Mouse (Mus musculus) mouse trophoblast stem cell (cell line): ENCODE measurements around the gene Kcnip4.

ENCODE experiments used
- in situ Hi-C, 2 experiments: fragments of 300-500 bp; cut with MseI, MboI; formaldehyde crosslinking; loops; 2 replicates in 1 of 2; 3 replicates in 1 of 2; pipeline ENCODE4 v1.15.1; 2025

Gene Kcnip4

GRCm38 (mm10) chr5:49356381-49356780, 168.3 kb downstream of the Kcnip4 start:
- in situ Hi-C loops = loop anchor here (25.0 kb wide), 1 partner anchor 856 kb away; no protein-coding TSS in a partner anchor

DNA sequence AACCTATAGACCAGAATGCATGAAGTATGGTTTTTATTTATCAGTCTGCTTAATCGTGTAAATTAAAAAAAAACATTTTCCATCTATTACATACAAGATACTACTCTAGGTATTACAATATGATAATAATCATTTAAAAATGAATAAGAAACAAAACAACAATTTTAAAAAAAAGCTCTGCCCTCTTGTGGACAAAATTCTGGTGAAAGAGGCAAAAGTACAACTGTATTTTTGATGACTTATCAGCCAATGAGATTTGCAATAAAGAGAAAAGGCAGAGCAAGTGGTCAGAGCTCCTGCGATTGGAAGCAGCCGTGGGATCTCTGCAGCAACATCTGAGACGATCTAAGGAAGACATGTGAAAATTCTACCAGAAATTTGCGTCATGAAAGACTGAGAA, 172.6 kb downstream of the Kcnip4 start:
- in situ Hi-C loops = loop anchor here (5.0 to 25.0 kb wide), 3 partner anchors 260 to 860 kb away; no protein-coding TSS in a partner anchor

- in situ Hi-C loops = loop anchor here (5.0 to 25.0 kb wide), 3 partner anchors 258 to 862 kb away; no protein-coding TSS in a partner anchor
Observed at GRCm38 (mm10) chr5:49350126-49350909, 174.4 kb downstream of the Kcnip4 start.

DNA sequence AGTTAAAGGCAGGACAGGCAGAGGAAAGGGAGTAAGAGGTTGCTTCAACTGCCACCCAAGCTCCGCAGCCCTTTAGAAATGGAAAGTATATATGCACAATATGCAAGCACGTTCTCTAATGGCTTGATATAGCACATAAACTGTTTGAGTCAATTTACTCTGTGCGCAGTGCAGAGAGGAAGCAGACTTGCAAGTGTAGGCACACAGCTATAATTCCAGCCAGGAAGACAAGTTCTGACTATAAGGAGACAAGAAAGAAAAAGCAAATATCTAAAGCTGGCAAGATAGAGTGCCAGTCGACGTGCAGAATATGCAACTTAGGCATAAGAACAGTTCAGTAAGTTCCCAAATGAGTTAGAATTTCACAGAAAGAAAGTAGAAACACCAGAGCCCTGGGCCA, 175.2 kb downstream of the Kcnip4 start:
- in situ Hi-C loops = no loop called here

- in situ Hi-C loops = no loop called here
Observed at GRCm38 (mm10) chr5:49348511-49348910, 176.2 kb downstream of the Kcnip4 start.

- in situ Hi-C loops = no loop called here
Observed at GRCm38 (mm10) chr5:49344606-49345005, 180.1 kb downstream of the Kcnip4 start.

GRCm38 (mm10) chr5:49337164-49337563, 187.5 kb downstream of the Kcnip4 start:
- in situ Hi-C loops = no loop called here

DNA sequence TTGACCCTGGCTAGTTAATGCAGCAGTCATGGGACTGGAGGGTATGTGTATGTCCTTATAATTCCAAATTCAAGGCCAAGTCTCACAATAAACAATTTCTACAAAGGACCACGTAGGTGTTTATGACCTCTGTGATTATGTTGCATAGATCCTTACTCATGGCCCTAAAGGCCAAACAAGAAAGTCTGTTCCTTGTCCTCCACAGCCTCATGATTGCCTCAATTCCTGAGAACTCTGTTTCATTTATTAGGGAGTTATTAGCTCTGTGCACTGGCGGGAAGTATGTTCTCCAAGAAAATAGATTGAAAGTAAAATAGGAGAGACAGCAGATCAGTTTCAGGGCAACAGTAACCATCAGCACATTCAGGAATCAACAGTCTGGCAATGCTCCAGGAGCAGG, 191.6 kb downstream of the Kcnip4 start:
- in situ Hi-C loops = no loop called here

DNA sequence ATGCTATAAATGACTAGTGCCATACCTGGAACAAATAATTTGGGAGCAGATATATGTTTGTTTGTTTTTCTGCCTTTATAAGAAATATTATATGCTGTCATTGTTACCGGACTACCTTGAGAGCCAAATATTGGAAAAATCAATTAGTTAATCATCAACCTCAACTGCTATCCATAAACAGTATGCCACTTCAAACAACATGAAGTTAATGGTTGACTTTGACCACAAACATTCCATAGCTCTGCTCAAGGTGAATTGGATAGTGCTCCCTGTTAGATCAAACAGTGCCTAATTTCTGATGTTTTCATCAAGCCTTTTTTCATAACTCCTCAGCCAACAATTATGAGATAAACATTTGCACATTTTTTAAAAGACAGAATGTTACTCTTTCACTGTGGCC, 195.7 kb downstream of the Kcnip4 start:
- in situ Hi-C loops = no loop called here

DNA sequence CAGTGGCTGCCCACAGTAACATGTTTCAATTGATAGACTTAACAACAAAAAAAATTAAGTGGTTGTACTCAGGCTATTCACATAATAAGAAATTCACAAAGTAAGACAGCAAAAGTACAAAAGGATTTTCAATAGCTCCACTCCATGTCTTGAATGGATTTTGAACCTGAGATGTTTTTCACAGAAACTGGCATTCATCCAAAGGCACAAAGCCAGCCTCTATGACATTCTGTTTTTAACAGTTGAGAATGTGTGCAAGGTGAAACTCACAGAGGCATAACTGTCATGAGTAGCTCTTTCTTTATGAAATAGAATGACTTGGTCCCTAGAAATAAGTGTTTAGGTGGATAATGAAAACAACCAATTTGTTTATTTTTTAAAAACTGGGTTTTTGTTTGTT, 206.0 kb downstream of the Kcnip4 start:
- in situ Hi-C loops = no loop called here

DNA sequence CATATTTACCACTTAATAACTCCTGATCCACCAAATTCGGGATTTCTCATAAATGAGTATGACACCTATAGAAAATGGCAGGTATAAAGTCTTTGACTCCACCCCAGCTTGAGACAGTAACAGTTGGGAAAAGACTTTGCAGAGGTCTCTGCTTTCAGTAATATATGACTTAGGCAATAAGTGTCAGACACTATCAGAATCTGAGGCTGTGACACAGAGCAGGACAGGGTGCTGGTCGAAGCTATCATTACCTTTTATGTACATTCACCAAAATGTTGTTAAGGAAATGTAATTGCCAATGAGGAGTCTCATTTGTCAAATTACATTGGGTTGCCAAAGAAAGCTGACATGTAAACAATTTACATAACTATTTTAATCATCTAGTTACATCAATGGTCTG, 206.8 kb downstream of the Kcnip4 start:
- in situ Hi-C loops = no loop called here

DNA sequence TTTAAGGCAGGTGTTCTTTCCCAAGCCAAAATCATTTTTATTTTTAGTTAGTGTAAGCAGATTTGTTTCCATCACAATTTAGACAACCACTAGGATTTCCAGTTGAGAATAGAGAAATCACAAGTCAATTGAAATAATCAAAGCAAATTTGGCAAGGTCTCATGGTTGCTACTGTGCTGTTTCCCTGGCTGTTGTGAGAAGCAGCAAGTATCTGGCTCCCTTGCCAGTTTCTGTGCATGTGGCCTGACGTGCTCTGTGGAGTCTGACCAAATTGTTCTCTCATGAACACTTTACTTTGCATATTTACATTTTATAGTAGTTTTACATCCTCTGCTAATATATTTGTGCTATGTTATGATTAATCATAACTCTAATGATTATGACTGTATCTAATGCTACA, 217.9 kb downstream of the Kcnip4 start:
- in situ Hi-C loops = no loop called here

DNA sequence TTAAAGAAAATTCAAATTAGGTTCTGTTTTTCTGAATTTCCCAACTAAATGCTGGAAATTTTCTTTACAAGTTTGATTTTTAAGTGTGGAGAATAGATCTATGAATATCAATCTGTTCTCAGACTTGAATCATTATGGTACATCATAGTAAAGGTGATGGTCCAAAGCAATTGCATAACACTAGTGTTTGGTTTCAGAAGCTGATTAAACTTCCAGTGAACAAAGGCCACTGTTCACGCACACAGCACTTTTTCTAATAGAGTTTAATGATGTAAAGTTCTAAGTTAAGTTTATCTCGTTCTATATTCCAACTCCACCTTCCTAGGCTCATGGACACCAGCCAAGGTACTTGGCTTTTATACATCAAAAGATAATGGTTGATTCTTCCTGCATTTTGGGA, 219.4 kb downstream of the Kcnip4 start:
- in situ Hi-C loops = no loop called here

GRCm38 (mm10) chr5:49298654-49299053, 226.1 kb downstream of the Kcnip4 start:
- in situ Hi-C loops = no loop called here

GRCm38 (mm10) chr5:49292421-49292820, 232.3 kb downstream of the Kcnip4 start:
- in situ Hi-C loops = no loop called here

GRCm38 (mm10) chr5:49291801-49292200, 232.9 kb downstream of the Kcnip4 start:
- in situ Hi-C loops = no loop called here

- in situ Hi-C loops = no loop called here
Observed at GRCm38 (mm10) chr5:49285455-49286135, 239.1 kb downstream of the Kcnip4 start.

DNA sequence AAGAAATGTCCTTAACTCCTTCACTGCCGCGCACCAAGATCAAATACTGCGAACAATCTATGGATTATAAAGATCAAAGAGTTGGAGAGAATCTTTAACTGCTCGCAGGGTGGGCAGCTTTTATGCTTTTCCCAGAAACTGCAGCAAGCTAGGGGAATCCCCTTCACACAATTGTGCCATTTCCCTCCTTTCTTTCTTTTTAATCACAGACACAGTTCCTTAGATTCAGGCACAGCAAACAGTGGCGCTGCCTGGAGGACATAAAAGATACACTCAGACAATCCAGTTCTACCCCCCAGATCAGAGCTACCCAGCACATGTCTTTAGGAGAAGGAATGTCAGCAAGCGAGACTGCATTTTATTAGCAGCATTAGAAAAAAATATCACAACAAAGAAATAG, 239.9 kb downstream of the Kcnip4 start:
- in situ Hi-C loops = no loop called here

DNA sequence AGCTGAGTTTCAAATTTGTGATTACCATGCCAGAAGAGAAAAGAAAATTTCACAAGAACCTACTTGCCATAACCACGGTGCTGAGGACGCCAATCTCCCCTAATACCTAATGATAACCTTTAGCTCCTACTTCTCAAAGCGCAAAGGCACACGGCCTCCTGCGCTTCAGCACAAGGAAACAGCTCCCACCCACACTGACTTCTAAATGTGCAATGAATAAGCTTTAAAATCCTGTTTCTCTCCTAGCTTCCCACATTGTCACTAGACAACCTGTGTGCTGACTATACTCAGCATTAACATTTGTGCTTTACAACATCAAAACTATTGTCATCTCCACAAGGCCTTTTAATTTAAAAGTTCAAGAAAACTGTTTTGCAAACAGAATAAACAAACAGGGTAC, 241.3 kb downstream of the Kcnip4 start:
- in situ Hi-C loops = no loop called here

DNA sequence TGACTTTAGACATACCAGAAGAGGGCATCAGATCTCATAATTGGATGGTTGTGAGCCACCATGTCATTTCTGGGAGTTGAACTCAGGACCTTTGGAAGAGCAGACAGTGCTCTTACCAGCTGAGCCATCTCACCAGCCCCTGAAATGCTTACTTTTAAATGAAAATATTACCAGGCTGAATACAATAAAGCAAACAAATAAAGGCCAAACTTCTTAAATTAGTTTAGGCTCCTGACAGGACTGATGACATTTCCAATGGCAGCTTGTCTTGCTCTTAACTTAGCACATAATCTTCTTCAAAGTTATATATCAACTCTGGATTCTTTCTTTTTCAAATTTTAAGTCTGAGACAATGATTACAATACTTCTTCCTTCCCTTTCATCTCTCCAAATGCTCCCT, 252.8 kb downstream of the Kcnip4 start:
- in situ Hi-C loops = no loop called here

- in situ Hi-C loops = no loop called here
Observed at GRCm38 (mm10) chr5:49268807-49269206, 255.9 kb downstream of the Kcnip4 start.

DNA sequence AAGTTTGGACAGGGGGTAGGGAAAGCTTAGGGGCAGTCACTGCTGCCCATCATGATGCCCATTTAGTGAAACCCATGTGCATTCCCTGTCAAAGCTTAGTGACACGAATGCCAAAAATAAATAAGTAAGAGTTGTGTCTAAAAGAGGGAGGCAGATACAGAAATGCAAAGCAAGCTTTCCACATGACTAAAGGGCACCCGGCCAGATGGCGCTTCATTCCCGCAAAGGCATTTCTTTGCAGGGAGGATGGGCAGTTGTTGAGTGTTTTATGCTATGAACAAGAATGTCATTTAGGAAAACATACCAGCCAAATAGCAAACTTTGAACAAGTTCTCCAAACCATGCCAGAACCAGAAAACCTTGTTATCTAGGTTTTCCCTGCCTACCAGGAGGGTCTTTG, 265.4 kb downstream of the Kcnip4 start:
- in situ Hi-C loops = no loop called here

GRCm38 (mm10) chr5:49256850-49257249, 267.9 kb downstream of the Kcnip4 start:
- in situ Hi-C loops = no loop called here
